Mouse (Mus musculus) cortical plate, adult 2 months (tissue): ENCODE data around the gene Bud23.

Source experiments
- CTCF ChIP-seq: fragments of 200-500 bp; IDR thresholded peaks from 2 replicates; pipeline ENCODE4 v1.5.1; 2011; ENCODE audit warnings: mild to moderate bottlenecking, control low read depth, low read length; ENCODE audit not compliant: insufficient read depth; ENCODE audit errors: extremely low read depth
- POLR2A ChIP-seq: fragments of 200-500 bp; IDR thresholded peaks from 2 replicates; pipeline ENCODE4 v1.6.1; 2011; ENCODE audit warnings: mild to moderate bottlenecking, low read length, control low read depth; ENCODE audit not compliant: insufficient read depth; ENCODE audit errors: extremely low read depth

DNA sequence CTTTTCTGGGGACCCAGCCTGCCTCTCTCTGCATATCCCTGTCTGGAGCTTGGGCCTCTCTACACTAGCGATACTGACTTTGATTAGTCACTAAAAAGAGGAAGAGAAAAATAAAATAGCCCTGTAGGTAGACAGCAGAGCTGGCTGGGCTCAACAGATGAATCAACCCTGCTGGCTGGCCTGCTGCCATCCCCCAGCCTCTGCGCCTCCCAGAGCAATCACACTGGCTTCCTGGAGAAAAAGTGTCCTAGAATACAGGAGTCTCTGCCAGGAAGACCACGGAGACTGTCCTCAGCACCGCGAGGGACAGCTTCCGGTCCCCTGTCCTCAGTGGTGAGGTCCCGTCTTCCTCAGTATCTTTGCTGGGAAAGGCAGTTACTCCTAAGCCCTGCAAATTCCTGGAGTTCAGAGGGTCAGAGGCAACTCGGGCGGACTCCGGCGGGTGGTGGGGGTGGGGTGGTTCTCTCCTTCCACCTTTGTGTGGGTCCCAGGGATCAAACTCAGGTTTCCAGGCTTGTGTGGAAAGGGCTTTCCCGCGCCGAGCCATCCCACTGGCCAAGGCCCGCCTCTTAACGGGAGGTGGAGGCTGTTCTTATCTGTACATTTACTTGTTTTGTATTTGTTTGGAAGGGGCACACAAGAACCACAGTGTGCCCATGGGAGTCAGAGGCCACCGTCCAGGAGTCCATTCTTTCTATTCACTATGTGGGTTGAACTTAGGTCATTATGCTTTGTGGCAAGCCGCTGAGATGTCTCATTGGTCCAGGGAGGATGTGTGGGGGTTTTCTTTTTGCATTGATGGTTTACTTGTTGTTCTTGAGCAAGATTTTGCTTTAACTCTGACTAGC, 35.5 kb downstream of the Bud23 start:
- TF ChIP-seq CTCF (no peak), POLR2A (no peak)
